Mouse (Mus musculus): Measurements from ENCODE around the gene Tbx5. TPM values are rescaled to one million over a fixed set of nuclear protein-coding genes. Genes with fewer than 3 reads are reported as not detected.
A peak's percentile ranks its signal among the peaks of the same experiment; 100 is the strongest.

The Tbx5 gene
- polyA plus RNA-seq, 2 experiments: 22.4 to 36.9 TPM

DNA sequence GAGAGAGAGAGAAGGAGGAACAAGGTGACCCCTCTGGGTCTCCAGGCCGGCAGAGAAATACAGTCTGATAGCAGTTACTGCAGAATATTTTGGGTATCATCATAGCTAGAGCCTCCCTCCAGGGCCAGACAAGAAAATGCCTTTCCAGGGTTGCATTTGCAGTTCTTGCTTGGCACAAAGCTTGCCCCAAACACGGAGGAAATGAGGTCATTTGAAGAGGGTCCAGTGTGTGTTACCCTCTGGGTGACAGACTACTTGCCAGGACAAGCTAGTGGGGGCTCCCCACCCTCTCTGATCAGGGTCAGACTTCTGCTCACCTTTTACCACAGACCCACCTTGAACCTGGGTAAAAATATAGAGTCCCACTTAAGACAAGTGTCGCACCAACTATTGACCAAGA lies 36.7 kb upstream of the Tbx5 start:
- H3K9ac ChIP-seq (ENCODE audit: low read depth, low read length, severe bottlenecking): no peak overlapping the region
- no peak for TF ChIP-seq POLR2A (IDR thresholded peaks at IDR 0.05; ENCODE audit: borderline replicate concordance, extremely low read depth, insufficient read depth, insufficient read length)
- H3K27me3 ChIP-seq (ENCODE audit: control insufficient read depth, insufficient read depth, low read length): peaks cover 70% of the 10 kb centered on the region
- no peak overlapping the region for H3K4me2 ChIP-seq (replicated peaks; ENCODE audit: low read depth, low read length, severe bottlenecking)
- 6% methylated on average over 3 of the region's 3 CpGs for WGBS
- peaks cover 14% of the 10 kb centered on the region for H3K4me1 ChIP-seq (ENCODE audit: control insufficient read depth, insufficient read depth, low read length)
- ATAC-seq (ENCODE audit: low FRiP score, low read depth) (no peak), DNase-seq (ENCODE audit: low spot score) (no peak)
- H3K27ac ChIP-seq (replicated peaks; ENCODE audit: low read depth, low read length): no peak overlapping the region
- H3K9me3 ChIP-seq (ENCODE audit: control insufficient read depth, low read length): no peaks in the 10 kb centered on the region
- no peak overlapping the region for H3K4me3 ChIP-seq (replicated peaks; ENCODE audit: low read length)
- no peaks in the 10 kb centered on the region for H3K36me3 ChIP-seq (ENCODE audit: control insufficient read depth, insufficient read depth, low read length)

DNA sequence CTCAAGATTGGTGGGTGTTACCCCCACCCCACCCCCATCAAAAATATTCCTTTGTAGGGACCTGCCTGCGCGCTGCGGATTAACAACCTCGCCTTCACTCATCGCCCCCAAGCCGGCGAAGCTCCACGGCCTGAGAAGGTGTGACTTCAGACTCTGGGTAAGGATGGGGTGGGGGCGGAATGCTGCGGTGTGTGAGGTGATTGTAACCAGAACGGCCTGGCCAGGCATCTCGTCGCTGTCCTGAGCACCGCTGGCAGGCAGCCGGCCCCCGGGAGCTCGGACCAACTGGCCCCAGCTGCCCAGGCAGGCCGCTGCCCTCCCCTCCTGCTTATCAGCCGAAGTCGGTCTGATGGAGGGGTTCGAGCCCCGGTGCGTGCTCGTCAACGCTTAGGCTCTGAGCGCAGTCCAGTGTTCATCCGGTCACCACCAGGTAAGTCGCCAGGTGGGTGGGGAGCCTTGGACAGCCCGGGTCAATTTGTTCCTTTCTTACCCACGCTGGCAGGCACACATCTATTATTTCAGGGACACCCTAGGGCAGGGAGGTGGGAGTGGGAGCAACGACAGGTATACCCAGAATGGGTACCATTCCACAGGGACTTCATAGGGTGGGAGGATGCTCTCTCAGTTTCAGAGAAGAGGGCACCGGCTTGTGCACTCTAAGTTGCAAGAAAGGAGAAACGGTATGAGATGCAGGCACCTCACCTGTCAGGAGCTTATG lies 35.9 kb upstream of the Tbx5 start:
- peak overlapping the region; percentile 65; the same call in 1 of the 2 replicates for H3K27ac ChIP-seq (replicated peaks; ENCODE audit: low read depth, low read length)
- TF ChIP-seq POLR2A (IDR thresholded peaks at IDR 0.05; ENCODE audit: borderline replicate concordance, extremely low read depth, insufficient read depth, insufficient read length): no peak

DNA sequence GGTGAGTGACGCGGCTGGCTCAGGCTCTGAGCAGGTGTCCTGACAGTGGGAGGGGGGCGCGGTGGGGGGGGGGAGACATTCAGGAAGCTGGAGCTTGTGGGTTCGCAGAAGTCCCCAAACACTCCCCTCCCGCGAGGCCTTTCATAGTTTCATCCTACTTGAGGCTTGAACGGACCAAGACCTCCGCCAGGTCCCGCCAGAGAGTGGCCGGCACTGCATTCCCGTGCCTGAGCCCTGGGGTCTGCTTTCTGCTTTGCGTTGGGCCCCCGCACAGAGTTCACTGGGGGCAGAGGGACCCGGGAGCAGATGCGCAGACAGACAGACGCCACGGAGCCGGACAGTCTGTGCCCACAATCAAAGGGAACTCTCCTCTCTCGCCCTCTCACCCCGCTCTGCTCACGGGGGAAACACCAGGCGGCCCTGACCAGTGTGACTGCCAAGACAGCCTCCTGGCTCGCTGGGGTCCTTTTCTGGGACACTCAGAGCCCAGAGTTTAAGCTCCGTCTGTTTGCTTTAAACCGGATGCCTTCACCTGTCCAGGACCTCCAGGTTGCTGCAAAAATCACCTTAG lies 34.8 kb upstream of the Tbx5 start:
- DNase-seq (ENCODE audit: low spot score): no peak
- no peaks in the 10 kb centered on the region for H3K36me3 ChIP-seq (ENCODE audit: control insufficient read depth, insufficient read depth, low read length)
- no peak for ATAC-seq (ENCODE audit: low FRiP score, low read depth)
- H3K9me3 ChIP-seq (ENCODE audit: control insufficient read depth, low read length): no peaks in the 10 kb centered on the region
- peak overlapping the region; percentile 83 for H3K27ac ChIP-seq (replicated peaks; ENCODE audit: low read depth, low read length)
- 4% methylated on average over 26 of the region's 26 CpGs for WGBS
- H3K4me1 ChIP-seq (ENCODE audit: control insufficient read depth, insufficient read depth, low read length): peaks cover 9% of the 10 kb centered on the region; the same call in 1 of the 2 replicates
- peak overlapping the region; percentile 52 for H3K9ac ChIP-seq (ENCODE audit: low read depth, low read length, severe bottlenecking)
- 0 out of 2 replicates have a peak, but pooled peaks have one; percentile 30 for TF ChIP-seq POLR2A (IDR thresholded peaks at IDR 0.05; ENCODE audit: borderline replicate concordance, extremely low read depth, insufficient read depth, insufficient read length)
- peaks cover 82% of the 10 kb centered on the region for H3K27me3 ChIP-seq (ENCODE audit: control insufficient read depth, insufficient read depth, low read length)
- peak overlapping the region; percentile 41 for H3K4me2 ChIP-seq (replicated peaks; ENCODE audit: low read depth, low read length, severe bottlenecking)
- H3K4me3 ChIP-seq (replicated peaks; ENCODE audit: low read length): peak overlapping the region; percentile 31

More for the DNA sequence above, 35.9 kb upstream of the Tbx5 start:
- Histone ChIP-seq H3K4me3 (replicated peaks; ENCODE audit: low read length) (peak overlapping the region; percentile 31), H3K36me3 (ENCODE audit: control insufficient read depth, insufficient read depth, low read length) (no peaks in the 10 kb centered on the region), H3K9ac (ENCODE audit: low read depth, low read length, severe bottlenecking) (peak overlapping the region; percentile 52), H3K4me2 (replicated peaks; ENCODE audit: low read depth, low read length, severe bottlenecking) (peak overlapping the region; percentile 22; the same call in 1 of the 2 replicates), H3K27me3 (ENCODE audit: control insufficient read depth, insufficient read depth, low read length) (peaks cover 73% of the 10 kb centered on the region), H3K4me1 (ENCODE audit: control insufficient read depth, insufficient read depth, low read length) (peaks cover 10% of the 10 kb centered on the region), H3K9me3 (ENCODE audit: control insufficient read depth, low read length) (no peaks in the 10 kb centered on the region)
- WGBS: 2% methylated on average over 33 of the region's 33 CpGs
- no peak for ATAC-seq (ENCODE audit: low FRiP score, low read depth)
- no peak for DNase-seq (ENCODE audit: low spot score)

DNA sequence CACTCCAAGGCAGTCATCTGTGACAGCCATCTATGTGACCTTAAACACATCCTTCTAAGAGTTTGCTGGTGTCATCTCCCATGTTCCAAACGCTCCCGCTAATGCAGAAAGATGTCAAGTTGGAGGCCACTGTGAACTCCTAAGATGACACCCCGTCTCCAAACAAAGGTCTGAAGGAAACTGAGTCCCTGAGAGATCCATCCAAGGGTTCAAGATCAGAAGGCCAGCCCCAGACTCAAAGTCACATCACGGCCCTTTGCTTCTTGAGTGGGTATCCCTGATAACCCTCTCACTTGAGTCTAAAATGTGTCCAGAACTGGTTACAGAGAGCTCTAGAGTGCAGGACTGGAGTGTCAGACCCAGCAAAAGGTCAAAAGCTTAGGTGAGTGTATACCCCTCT lies 34.2 kb upstream of the Tbx5 start:
- ATAC-seq (ENCODE audit: low FRiP score, low read depth) (no peak), DNase-seq (ENCODE audit: low spot score) (no peak)
- Histone ChIP-seq H3K27me3 (ENCODE audit: control insufficient read depth, insufficient read depth, low read length) (peaks cover 82% of the 10 kb centered on the region), H3K4me1 (ENCODE audit: control insufficient read depth, insufficient read depth, low read length) (peaks cover 9% of the 10 kb centered on the region; the same call in 1 of the 2 replicates), H3K4me2 (replicated peaks; ENCODE audit: low read depth, low read length, severe bottlenecking) (peak overlapping the region; percentile 41), H3K36me3 (ENCODE audit: control insufficient read depth, insufficient read depth, low read length) (no peaks in the 10 kb centered on the region), H3K4me3 (replicated peaks; ENCODE audit: low read length) (peak overlapping the region; percentile 31), H3K9me3 (ENCODE audit: control insufficient read depth, low read length) (no peaks in the 10 kb centered on the region), H3K27ac (replicated peaks; ENCODE audit: low read depth, low read length) (peak overlapping the region; percentile 83), H3K9ac (ENCODE audit: low read depth, low read length, severe bottlenecking) (peak overlapping the region; percentile 52; the same call in 1 of the 2 replicates)
- TF ChIP-seq POLR2A (IDR thresholded peaks at IDR 0.05; ENCODE audit: borderline replicate concordance, extremely low read depth, insufficient read depth, insufficient read length): no peak
- 17% methylated on average over 4 of the region's 4 CpGs for WGBS

DNA sequence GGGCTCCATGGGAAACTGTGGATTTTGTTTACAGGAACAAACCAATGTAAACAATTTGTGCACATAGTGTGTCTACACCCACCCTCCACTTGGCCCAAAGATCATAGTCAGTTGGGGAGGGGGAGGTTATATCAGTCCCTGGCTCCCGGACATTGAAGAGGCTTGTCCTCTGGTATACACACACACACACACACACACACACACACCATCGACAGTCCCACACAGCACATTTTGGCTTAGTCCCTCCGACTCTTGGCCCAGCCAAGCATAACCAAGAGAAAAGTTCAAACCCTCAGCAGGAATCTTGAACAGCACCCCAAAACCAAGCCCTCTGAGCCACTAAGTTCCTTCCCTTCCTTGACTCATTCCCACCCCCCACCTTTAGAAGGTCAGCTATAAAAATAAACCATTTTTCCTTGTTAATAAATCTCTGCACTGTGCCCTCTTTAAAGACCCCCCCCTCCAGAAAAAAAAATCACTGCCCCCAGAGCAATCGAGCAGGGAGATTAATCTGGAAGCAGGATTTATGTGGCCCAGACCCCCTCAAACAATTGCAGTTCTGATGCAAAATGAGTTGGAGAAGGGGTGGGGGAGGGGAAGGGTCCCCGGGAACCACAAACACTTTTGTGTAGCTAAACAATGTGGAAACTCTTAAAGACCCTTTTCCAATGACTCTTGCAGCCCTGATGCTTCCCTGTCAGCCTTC lies 33.6 kb upstream of the Tbx5 start:
- 5% methylated on average over 5 of the region's 5 CpGs for WGBS
- Histone ChIP-seq H3K4me1 (ENCODE audit: control insufficient read depth, insufficient read depth, low read length) (peaks cover 9% of the 10 kb centered on the region; the same call in 1 of the 2 replicates), H3K27ac (replicated peaks; ENCODE audit: low read depth, low read length) (peak overlapping the region; percentile 83; the same call in 1 of the 2 replicates), H3K9me3 (ENCODE audit: control insufficient read depth, low read length) (no peaks in the 10 kb centered on the region), H3K27me3 (ENCODE audit: control insufficient read depth, insufficient read depth, low read length) (peaks cover 86% of the 10 kb centered on the region), H3K9ac (ENCODE audit: low read depth, low read length, severe bottlenecking) (peak overlapping the region; percentile 36; the same call in 1 of the 2 replicates), H3K36me3 (ENCODE audit: control insufficient read depth, insufficient read depth, low read length) (no peaks in the 10 kb centered on the region), H3K4me2 (replicated peaks; ENCODE audit: low read depth, low read length, severe bottlenecking) (peak overlapping the region; percentile 50), H3K4me3 (replicated peaks; ENCODE audit: low read length) (peak overlapping the region; percentile 31)
- ATAC-seq (ENCODE audit: low FRiP score, low read depth) (no peak), DNase-seq (ENCODE audit: low spot score) (no peak)
- no peak for TF ChIP-seq POLR2A (IDR thresholded peaks at IDR 0.05; ENCODE audit: borderline replicate concordance, extremely low read depth, insufficient read depth, insufficient read length)
